Mouse (Mus musculus): Measurements from ENCODE around the gene Ciz1. TPM values are rescaled to one million over a fixed set of nuclear protein-coding genes. Genes with fewer than 3 reads are reported as not detected.
"Not testable (repeated sequence)": the region's sequence is repeated elsewhere in the genome, so short reads cannot be mapped to it uniquely, and the experiment has no call there.

The Ciz1 gene
- polyA plus RNA-seq, 2 experiments from 2014 or later, result 58.7 to 103 TPM

DNA sequence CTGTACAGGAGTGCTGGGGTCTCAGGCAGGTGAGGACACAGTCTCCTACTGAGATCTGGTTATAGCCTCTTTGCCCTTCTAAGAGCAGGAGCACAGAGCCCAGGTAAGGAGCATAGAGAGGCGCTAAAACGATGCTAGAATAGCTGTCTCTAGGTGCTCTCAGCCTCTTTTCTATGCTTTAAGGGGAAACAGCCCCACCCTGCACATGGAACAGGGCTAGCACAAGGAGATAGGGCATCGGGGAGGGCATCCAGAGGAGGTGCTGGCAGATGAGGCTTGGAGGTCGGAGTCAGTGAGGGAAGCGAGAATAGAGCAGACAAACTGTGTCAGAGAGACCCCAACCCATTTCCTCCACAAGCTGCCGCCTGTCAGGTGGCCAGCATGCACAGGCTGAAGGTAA lies 5.1 kb upstream of the Ciz1 start:
- ATAC-seq, result no peak

DNA sequence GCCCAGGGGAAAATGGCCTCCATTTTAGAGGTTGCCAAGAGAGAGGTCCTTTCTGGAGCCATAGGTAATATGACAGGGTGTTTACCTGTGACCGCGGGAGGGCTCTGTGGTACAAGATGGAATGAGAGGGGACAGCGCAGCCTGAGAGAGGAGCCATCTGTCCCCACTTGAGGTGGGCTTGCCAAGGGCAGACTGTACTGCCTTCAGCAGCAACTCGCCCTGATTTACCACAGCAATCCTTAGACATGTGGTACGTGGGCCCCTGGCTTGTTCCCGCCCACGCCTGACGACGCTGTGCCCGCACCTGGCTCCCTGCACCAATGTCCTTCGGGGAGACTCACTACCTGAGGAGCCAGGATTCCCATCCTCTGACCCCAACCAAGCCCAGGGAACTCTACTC lies 3.8 kb upstream of the Ciz1 start:
- ATAC-seq, result no peak

DNA sequence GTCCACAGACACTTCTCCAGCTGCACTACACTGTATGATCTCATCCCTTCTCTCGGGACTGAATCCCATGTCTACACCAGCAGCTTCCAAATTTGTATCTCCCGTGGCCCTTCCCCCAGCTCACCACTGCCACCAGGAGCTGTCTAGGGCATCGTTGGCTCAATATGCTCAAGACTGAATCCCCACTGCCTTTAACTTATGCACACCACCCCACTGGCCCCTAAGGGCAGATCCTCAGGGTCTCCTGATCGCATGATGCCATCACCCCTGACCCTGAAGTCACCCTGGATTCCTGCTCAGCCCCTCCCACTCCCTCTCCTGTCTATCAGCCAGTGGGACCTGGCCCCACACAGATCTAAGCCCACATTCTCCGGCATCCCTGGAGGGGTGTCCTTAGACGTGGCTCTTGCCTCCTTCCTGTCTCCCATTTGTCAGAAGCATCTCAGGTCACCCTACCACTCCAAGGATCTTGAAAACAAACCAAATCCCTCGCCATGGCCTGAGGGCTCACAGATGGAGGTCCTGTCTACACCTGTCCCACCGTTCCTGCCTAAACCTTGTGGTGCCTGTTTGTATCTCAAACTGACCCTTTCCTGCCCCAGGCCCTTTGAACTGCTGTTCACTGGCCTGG lies 2.4 kb upstream of the Ciz1 start:
- ATAC-seq, result no peak

DNA sequence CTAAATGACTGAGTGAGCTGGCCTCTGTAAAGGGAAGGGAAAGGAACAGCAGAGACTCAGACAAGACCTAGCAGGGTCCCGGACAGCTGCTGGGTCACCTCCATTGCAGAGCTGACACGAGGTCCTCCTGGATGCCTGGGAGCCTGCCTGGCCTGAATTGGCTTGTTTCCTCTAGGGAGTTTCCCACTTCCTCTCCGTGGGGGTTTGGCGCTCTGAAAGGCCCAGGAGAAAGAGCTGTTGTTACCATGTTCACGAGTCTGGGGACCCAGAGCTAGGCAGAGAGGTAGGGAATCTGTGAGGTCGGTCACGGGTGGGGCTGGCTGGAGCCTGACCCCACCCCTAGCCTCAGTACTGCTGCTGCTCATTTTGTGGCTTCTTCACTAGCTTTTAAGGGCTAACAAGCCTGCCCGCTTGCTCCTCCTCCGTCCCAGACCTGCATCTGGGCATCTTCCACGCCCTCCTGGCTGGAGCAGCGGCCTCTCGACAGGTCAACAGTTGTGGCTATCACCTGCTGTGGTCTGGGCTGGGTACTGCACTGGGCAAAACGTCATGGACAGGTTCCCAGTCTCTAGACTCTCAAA lies 1.6 kb upstream of the Ciz1 start:
- no peak for ATAC-seq

DNA sequence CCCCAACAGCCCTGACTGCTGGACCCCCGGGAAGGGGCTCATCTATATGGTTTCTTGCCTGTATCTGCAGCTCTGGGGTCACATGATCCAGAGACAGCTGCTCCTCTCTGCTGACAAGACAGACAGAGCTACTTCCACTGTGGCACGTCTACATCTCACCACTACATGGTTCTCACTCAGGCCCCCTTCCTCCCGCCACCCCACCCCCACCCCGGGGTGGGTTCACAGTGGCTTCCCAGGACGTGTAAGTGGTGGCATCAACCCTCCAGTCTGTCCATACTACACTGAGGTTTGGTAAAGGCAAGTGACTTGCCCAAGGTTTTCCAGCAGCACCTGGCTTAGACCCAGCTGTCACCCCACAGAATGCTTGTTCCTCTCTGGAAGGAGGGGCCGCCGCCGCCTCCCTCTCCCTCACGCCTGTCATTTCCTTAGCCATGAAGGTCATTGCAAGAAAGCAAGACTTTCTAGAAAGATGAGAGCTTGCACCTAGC lies 611 bp upstream of the Ciz1 start:
- no peak for ATAC-seq

DNA sequence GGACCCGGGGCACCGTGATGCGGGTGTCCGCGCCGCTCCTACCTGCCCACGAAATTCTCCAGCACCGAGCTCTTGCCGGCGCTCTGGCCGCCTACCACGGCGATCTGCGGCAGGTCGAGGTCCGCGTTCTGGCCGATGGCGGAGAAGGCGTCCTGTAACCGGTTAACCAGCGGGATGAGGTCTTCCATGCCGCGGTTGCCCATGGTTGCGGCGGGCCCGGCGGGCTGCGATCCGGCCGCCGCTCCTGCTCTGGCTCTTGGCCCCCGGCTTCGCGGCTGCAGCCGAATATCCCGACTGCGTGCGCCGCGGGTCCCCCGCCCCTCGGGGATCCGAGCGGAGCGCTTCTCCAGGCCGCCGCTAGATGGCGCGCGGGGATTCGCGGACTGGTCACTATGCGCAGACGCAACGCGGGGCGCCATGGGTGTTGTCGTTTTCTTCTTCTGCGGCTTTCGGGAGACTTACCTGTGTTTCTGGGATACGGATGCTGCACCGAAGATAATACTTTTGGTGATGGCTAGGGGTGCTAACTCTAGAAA lies 948 bp downstream of the Ciz1 start, which contains the start of gene Dnm1:
Gene Dnm1 (minus strand): TSS at position 332 of the 536 bp plus-strand sequence.
- peak; percentile 84 for ATAC-seq

DNA sequence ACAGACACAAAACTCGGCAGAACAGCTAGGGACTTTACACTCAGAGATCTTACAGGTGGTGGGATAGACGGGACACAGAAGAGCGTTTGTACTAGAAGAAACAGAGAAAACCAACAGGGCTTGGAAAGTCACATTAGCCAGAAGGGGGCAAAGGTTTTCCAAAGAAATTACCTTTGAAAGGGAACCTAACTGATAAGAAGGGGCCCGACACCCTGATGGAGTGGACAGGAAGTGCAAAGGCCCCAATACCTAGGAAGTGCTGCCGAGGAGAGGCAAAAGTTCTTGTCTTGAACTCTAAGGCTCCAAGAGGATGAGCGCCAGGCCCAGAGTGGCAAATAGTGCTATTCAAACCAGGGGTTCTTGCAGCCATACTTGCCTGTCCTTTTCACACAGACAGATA lies 1.7 kb downstream of the Ciz1 start:
- no peak for ATAC-seq

DNA sequence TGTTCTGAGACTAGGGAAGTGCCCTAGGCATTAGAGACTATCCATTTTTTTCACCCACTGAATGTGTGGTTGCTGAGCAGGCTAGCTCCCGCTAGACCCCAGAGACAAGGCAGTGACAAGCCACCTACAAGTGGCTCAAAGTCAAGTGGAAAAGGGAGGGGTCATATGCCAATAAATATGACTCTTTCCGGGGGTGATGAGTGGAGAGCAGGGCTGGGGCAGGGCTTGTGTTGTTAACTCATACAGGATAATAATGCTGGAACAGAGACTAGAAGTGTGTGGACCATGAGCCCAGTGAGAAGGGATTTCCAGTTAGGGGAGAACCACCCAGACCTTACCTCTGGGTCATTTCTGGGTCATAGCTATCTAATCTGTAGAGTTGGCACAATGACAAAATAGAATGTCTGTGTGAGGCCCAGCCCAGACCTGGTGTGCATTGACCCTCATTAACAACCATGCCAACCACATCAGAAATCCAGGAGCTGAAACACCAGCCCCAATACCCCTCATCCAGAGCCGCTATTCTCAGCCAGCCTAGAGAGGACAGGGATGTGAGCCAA lies 2.3 kb downstream of the Ciz1 start:
- no peak for ATAC-seq

DNA sequence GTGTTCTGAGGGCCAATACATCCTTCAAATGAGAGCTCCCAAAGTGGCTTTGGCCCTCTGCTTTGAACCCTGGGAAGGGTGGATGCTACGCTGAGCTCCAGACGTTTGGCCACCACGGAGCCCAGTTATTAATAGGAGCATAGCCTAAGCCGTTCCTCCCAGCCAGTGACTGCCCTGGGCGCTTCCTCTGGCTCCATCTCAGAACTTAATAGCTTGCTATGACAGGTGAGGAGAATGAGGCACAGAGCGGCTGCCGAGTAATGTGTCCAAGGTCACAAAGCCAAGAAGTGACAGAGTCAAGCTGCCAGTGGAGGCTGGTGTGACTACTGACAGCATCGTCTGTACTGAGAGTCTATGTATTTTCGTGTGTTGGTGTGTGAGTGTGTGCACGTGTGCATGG lies 4.1 kb downstream of the Ciz1 start:
- ATAC-seq, result no peak

DNA sequence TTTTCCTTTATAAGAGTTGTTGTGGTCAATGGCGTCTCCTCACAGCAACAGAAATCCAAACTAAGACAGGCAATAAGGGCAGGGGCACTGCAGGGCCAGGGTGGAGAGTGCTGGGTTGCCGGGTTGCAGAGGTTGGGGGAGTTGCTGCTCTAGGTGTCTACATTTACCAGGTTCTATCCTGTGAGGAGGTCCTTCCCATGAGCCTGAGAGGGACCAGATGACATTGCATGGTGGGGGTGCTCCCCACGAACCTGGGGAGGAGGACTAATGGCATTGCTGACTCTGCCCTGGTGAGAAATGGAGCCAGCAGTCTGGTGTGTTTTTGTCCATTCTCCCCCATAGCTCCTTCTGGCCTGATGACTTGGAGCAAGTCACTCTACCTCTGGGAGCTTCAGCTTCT lies 5.6 kb downstream of the Ciz1 start:
- ATAC-seq, result no peak

DNA sequence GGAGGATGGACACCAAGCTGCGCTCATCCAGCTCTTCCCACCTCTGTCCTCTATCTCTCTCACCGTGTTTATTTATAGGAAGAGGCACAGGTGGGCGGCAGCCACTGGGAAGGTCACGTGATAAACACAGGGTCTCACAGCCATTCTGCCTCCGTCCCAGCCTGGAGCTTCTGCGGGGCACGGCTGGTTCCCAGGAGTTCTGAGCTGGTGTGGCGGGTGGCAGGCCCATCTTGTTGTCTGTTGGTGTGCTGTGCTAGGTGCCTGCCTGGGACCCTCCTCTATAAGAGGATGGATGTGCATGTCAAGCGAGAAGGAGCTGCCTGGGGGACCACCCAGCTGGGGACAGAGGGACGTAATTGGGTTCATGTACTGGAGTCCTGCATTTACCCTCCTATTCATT lies 6.3 kb downstream of the Ciz1 start:
- ATAC-seq, result no peak

DNA sequence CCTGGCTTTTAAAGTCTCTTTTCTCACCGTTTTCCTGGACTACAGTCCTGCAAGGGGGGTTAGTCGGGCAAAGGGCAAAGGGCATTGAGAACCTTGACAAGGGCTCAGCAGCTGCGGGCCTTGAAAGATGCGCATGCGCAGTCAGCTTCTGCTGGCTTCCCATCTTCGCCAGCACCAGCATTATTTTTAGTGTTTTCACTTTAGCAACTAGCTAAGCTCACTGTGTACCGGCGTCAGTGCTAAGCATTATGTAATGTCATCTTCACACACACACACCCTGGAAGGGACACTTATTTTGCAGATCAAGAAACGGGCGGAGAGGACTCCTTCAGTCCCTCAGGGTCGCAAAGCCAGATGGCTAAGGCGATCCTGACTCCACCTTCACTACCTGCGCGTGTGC lies 8.6 kb downstream of the Ciz1 start:
- ATAC-seq, result no peak

DNA sequence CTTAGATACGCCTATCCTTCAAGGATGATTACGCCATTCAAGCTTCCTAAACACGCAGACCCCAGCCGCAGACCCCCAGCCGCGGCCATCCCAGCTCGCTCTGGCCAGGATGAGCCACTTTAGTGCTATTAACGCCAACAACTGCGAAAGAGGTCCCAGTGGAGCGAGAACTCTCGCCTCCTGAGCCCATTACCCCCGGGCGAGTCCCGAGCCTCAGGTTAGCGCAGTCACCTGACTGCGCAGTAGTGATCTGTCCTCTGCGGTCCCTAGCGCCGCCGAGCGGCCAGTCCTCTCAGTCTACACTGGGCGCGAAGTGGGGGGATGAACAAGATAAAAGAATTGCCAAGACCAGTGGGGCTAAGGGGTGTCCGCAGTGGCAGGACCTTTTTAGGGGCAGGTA lies 9.3 kb downstream of the Ciz1 start:
- ATAC-seq, result peak; percentile 42

DNA sequence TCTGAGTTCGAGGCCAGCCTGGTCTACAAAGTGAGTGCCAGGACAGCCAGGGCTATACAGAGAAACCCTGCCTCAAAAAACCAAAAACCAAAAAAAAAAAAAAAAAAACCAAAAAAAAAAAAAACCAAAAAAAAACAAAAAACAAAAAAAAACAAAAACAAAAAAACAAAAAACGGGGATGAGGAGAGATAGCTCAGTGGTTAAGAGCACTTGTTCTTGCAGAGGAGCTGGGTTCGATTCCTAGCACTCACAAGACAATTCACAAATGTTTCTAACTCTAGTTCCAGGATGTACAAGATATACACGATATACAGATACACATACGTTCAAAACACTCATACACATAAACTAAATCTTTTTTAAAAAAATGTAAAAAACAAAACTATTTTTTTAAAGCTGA lies 10.1 kb downstream of the Ciz1 start:
- ATAC-seq, result not testable (repeated sequence)

DNA sequence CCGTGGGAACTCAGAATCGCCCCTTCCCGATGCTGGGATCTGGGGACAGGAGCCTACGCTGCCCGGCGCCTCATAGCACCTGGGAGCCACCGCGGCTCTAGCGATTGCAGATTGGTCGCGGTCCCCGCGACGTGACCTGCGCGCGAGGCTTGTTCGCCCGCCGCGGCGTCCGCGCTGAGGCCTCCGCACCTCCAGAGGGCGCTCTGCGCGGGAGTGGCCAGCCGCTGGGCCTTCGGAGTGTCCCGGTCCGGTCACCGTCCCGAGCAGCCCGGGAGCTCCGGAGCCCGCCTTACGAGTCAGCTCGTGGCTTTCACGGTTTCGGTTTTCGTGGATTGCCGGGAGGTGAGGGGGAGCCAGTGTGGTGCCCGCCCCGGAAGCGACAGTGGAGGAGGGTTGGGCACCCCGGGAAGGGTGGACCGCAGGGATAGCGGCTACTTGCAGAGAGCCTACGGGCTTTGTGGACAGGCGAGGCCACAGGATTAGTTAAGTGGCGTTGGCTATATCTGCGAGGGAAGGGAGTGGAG lies 10.8 kb downstream of the Ciz1 start:
- peak; percentile 81 for ATAC-seq

DNA sequence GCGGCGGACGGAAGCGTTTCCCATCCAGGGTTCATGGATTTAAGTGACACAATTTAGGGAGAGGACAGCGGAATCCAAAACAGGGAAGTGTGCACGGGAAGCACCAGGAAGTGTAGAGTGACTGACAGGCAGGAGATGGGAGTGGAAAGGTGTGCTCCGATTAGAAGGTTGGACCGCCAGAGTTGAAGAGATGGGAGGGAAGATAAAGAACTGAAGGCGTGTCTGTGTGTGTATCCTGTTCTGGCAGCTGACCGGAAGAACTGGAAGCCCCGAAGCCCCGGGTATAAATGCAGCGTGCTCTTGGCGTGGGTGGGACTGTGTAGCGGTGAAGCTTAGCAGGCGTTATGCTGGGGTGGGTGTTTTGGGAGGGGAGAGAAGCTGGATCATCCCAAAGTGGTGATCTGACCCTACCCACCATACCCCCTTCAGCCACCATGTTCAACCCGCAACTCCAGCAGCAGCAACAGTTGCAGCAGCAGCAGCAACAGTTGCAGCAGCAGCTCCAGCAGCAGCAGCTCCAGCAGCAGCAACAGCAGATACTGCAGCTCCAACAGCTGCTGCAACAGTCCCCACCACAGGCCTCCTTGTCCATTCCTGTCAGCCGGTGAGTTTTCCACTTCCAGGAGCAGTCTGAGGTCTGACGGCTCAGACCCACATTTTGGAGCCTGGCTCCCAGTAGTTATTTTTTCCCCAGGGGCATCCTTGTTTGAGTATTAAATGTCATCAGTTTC lies 11.4 kb downstream of the Ciz1 start:
- ATAC-seq, result peak; percentile 15

DNA sequence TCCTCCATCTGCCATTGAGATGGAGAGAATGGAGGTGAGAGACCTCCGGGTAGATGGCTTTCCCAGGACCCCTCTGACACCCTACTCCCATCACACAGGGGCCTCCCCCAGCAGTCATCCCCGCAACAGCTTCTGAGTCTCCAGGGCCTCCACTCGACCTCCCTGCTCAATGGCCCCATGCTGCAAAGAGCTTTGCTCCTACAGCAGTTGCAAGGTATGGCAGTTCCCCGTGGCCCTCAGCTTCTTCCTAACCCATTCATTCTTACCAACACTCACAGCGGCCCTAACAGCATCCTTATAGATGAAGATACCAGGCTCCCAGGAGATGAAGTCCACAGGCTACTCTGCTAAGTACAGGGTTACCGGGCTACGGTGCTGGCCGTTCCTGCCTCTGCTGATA lies 12.0 kb downstream of the Ciz1 start:
- no peak for ATAC-seq

DNA sequence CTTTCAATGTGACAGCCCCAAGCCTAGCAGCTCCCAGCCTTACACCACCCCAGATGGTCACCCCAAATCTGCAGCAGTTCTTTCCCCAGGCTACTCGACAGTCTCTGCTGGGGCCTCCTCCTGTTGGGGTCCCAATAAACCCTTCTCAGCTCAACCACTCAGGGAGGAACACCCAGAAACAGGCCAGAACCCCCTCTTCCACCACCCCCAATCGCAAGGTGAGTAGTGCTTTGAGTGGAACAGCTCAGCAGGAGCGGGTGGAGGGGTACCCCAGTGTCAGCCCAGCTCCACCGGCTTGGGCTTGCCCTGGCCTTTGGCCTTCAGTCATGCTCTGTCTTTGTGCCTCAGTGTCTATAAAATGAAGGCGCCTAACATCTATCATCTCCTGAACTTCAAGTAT lies 15.2 kb downstream of the Ciz1 start:
- no peak for ATAC-seq

DNA sequence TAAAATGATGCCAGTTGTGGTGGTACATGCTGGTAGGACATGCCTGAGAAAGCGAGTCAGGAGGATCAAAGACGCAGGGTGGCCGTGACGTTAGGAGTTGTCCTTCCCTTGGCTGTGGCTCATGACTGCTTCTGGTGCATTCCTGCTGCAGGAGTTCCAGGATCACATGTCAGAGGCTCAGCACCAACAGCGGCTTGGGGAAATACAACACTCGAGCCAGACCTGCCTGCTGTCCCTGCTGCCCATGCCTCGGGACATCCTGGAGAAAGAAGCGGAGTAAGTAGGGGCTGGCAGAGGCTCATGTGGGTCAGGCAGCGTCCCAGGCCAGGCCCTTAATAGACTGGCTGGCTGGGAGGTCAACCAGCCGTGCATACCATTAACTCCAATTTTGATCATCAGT lies 22.1 kb downstream of the Ciz1 start:
- no peak for ATAC-seq

DNA sequence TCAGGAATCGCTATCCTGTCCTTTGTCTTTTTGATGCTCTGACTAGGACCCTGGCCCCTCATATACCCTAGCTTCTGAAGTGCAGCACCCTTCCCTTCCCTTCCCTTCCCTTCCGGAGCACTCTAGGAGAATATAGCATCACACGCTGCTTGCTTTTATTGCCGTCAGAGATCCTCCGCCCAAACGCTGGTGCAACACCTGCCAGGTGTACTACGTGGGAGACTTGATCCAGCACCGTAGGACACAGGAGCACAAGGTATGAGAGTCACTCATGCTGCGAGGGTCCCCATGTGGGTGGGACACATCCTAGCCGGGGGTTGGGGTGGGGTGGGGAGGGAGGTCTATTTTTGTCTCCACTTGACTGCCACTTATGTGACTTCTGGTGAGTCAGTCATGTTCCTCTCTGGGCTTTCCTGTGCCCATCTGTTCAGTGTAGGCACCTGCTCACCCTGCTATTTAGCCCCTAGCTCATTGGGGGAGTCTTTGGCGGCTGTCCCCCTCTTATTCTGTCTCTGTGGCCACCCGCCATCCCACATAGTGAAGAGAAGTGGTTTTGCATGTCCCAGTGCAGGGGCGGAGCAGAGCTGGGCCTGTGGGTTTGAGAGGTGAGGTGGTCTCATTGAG lies 23.3 kb downstream of the Ciz1 start:
- no peak for ATAC-seq

DNA sequence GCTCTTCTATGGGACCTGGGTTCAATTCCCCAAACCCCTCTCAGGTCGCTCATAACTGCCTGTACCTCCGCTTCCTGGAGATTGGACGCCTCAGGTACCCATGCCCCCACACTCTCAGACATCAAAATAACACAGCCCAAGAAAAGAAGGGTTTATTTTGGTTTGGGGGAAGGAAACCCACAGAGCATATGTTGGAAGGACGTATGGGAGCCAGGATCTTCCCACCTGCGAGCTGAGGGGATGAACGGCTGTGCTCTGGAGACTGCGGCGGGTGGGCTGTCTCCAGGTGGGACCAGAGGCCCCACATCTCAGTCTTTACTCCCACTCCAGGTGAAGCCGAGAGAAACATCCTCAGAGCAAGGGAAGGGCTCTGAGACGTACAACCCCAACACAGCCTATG lies 24.8 kb downstream of the Ciz1 start:
- no peak for ATAC-seq

DNA sequence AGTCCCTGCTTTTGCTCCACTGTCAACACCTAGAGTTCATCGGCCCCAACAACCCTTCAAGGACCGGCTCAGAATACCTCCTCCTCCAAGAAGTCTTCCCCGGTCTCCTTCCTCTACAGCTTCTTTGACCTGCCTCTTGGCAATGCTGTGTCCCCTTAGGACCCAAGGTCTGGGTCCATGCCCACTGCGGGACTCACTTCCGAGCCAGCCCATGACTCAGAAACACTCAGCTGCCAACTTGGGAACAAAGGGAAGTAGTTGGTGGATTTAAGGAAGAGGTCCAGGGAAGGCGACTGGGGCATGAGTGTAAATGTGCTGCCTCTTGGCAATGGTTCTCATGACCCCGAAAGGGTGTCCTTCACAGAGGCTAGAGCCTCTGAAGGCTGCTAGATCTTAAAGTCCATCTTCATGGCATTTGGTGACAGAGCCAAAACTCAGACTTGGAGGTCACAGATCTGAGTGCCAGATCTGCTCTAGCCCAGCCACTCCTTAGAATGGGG lies 27.9 kb downstream of the Ciz1 start:
- ATAC-seq, result no peak

All from CD4-positive, CD25-positive, alpha-beta regulatory T cell, adult 4 months (primary cell).